Mouse (Mus musculus) kidney, adult 2 months (tissue): ENCODE results near the gene Kcna3.

Experiments used
- CTCF ChIP-seq: fragments of 200-500 bp; conservative IDR thresholded peaks from 2 replicates; pipeline ENCODE4 v1.5.1; 2011; ENCODE audit warnings: low read depth, mild to moderate bottlenecking, control low read depth, low read length, moderate library complexity, mixed read lengths; ENCODE audit not compliant: insufficient read depth, insufficient read length
- POLR2A ChIP-seq: fragments of 200-500 bp; IDR thresholded peaks from one replicate; pipeline ENCODE4 v1.6.1; 2011; ENCODE audit warnings: low read depth, low read length, control low read depth

- TF ChIP-seq CTCF (no peak), POLR2A (no peak)
Measured at GRCm38 (mm10) chr3:106995347-106995746, 40.6 kb upstream of the Kcna3 start.
